ENCODE assay signal across 26 mouse cellular contexts in genomic region chr7:113245144-113245543, GRCm38 (mm10). TPM values are rescaled to one million over a fixed set of nuclear protein-coding genes. Genes with fewer than 3 reads are reported as not detected.
DNase-seq lines count a peak whose midpoint lies in the region; TF ChIP-seq lines count a peak whose summit lies in the region.
"Had no signal": no experiment of that assay in that cellular context is flagged by ENCODE, and none has a peak within 500 bp of the region (broad histone marks: within the 10 kb centered on the region; RNA-seq: fewer than 3 reads in every experiment).

No protein-coding gene starts in this region.

- no peak for TF ChIP-seq CTCF in layer of hippocampus, adult 2 months (conservative IDR thresholded peaks at IDR 0.05)
- no peak for TF ChIP-seq CTCF in brain, embryonic 14.5 days (IDR thresholded peaks at IDR 0.05; ENCODE audit: borderline replicate concordance, extremely low read depth, insufficient read depth, insufficient read length)

- H3K4me3 ChIP-seq in layer of hippocampus, adult 2 months: no peak overlapping the region
- H3K4me3 ChIP-seq: embryonic facial prominence, embryonic 10.5 days; embryonic facial prominence, embryonic 13.5 days; erythroblast, embryonic 14.5 days; forebrain, embryonic 12.5 days; forebrain, embryonic 15.5 days; heart, embryonic 10.5 days; heart, embryonic 13.5 days; intestine, embryonic 15.5 days had no signal

- peak overlapping the region; percentile 93 for H3K27ac ChIP-seq in layer of hippocampus, adult 2 months
- H3K27ac ChIP-seq: embryonic facial prominence, embryonic 10.5 days; embryonic facial prominence, embryonic 13.5 days; forebrain, embryonic 12.5 days; forebrain, embryonic 15.5 days; heart, embryonic 10.5 days; heart, embryonic 13.5 days; hindbrain, embryonic 14.5 days; intestine, embryonic 15.5 days had no signal

- no peak for TF ChIP-seq POLR2A in brain, embryonic 14.5 days (IDR thresholded peaks at IDR 0.05; ENCODE audit: borderline replicate concordance, extremely low read depth, insufficient read depth, insufficient read length, poor library complexity, severe bottlenecking)

- no peak for DNase-seq in layer of hippocampus, adult 2 months (ENCODE audit: low spot score in 2 of 2)
- DNase-seq in layer of hippocampus, adult 11-12 months (ENCODE audit: low spot score): no peak
- DNase-seq in Muller cell, postnatal 12 days (ENCODE audit: inconsistent ontology term): peak; percentile 78
- DNase-seq in brain, embryonic 14.5 days (ENCODE audit: low read depth): peak; percentile 14
- peak; percentile 54 for DNase-seq in retina, postnatal 1 day
- DNase-seq in heart, adult 18-20 months: no peak
- DNase-seq: adrenal gland, postnatal 10 days; adrenal gland, postnatal 36 days; cerebellum, adult 11 months; cerebellum, adult 2 months; cerebellum, adult 9-11 months; cerebellum, postnatal 25 days; embryo, embryonic 11 days; gastrocnemius, postnatal 10 days; gastrocnemius, postnatal 36 days; heart, postnatal 14 days; heart, postnatal 4 days had no signal

RNA-seq across cellular contexts. Expression of gene Arntl, which starts 37.9 kb away (rescaled TPM):
- total RNA-seq in layer of hippocampus, adult 2 months (2021): 10 to 100 TPM; 34.9 to 40.3 TPM
- polyA plus RNA-seq in brain, embryonic 14.5 days (2012; rRNA removed): 15.1 and 16.6 TPM in 2 replicates
- 10 to 100 TPM; 18.5 to 22.6 TPM for total RNA-seq in heart, adult 18-20 months (2021)

Comparison
In these comparisons a context has a peak if more than half of its experiments do, and no peak if none do; other contexts are left out.
1. DNase-seq: peak in Muller cell, postnatal 12 days (single experiment), brain, embryonic 14.5 days (single experiment) and retina, postnatal 1 day (single experiment); none in layer of hippocampus, adult 2 months (0 of 2), layer of hippocampus, adult 11-12 months (single experiment) and heart, adult 18-20 months (0 of 2).